Mouse (Mus musculus) urinary bladder, postnatal 14 days (tissue): ENCODE measurements around the gene Runx3.

ENCODE experiments used
- DNase-seq: peaks from one replicate; pipeline ENCODE4 v3.0.0; 2021; ENCODE audit warnings: low spot score

The Runx3 gene

GRCm38 (mm10) chr4:135114301-135114700 lies 6.2 kb upstream of the Runx3 start:
- DNase-seq = no peak

DNA sequence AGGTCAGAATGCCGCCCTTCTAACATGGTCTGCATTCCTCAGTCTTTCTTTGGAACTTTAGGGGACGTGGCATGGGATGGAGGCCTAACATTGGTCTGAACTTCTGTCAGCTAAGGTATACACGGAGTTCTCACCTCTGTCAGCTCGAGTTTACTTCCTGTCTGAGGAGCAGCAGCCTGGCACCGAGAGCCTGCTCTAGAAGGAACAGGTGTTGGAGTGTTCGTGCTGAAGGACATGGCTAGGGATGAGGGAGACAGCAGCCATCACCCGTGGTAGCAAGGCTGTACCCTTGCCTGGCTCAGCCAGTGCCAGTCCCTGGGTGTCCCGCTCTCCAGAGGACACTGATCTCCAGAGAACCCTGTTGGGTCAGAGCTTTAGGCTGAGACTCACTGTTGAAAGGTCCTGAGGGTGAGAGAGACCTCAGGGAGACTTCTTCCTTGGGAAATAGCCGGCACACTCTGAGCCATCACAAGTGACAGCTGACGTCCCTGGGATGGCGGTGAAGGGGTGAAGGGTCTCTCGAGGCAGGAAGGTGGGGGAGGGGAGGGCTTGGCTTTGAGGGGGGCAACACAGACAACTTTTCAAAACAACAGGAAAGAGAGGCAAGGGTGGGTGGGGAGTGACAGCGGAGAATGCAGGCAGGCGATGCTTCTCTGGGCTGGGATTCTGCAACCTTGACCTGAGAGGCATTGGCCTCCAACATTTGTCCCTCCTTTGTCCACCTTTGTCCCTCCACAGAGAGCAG lies 4.9 kb upstream of the Runx3 start:
- no peak for DNase-seq

DNA sequence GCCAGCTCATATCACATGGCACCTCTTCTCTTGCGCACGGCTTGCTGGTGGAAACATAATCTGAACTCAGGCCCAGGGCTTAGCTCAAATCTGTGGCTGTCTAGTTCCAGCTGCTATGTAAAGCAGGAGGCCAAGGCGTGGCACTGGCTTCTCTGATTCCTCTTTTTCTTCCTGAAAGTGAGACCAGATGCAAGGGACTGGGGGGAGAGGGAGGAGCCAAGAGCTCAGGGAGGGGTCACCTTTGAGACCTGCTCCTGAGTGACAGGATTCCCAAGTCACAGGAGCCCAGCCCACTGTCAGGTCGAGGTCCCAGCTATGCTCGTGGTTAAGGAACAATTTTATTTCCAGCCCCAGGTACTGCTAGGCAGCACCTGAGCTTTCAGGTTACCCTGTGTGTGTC lies 4.1 kb upstream of the Runx3 start:
- DNase-seq = no peak

DNA sequence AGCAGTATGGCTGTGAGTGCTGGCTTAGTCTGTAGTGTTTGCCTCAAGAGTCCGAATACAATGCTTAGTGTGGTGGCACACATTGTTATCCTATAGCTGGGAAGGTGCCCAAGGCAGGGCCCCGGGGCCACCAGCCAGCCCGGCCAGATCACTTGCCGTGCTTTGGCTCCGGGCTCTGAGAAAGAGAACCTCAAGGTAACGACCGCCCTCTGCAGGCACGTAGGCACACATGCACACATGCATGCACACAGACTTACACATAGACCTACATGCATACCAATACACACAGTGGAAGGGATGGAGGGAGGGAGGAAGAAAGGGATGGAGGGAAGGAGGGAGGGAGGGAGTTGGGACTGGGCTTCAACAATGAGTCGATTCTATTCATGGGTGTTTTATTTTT lies 2.6 kb upstream of the Runx3 start:
- no peak for DNase-seq

GRCm38 (mm10) chr4:135118855-135119474 lies 1.5 kb upstream of the Runx3 start:
- DNase-seq = no peak

GRCm38 (mm10) chr4:135123721-135124120 lies 3.3 kb downstream of the Runx3 start:
- no peak for DNase-seq

GRCm38 (mm10) chr4:135124732-135125131 lies 4.3 kb downstream of the Runx3 start:
- DNase-seq = no peak

DNA sequence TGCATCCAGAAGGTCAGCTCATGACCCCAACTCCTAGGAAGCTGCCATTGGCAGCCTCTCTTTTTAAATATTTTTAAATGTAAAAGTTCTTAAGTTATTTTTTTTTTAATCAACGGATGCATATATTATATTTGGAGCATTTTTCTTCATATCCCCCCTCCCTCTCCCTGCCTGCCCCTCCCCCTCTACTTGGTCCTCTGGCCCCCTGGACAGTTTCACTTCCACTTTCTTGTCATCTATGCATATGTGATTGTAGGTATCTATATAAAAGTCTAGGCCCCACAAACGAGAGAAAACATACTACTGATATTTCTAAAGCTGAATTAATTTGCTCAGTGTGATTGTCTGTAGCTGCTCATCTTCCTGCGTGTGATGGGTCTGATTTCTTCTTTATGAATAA lies 4.7 kb downstream of the Runx3 start:
- DNase-seq = no peak

DNA sequence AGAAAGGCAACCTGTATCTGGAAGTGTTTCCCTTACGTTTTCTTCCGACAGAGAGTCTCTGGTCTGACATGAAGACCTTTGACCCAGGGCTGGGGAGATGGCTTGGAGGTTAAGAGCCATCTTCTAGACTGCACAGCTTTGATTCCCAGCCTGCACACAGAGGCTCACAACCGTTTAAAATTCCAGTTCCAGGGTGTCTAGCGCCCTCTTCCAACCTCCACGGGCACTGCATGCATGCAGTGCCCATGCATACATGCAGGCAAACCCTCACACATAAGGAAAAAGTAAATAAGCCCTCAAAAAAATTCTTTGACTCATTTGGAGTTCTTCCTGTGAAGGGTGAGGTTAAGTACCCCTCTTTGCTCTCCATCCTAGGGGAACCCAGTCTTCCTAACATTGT lies 5.9 kb downstream of the Runx3 start:
- DNase-seq = no peak

DNA sequence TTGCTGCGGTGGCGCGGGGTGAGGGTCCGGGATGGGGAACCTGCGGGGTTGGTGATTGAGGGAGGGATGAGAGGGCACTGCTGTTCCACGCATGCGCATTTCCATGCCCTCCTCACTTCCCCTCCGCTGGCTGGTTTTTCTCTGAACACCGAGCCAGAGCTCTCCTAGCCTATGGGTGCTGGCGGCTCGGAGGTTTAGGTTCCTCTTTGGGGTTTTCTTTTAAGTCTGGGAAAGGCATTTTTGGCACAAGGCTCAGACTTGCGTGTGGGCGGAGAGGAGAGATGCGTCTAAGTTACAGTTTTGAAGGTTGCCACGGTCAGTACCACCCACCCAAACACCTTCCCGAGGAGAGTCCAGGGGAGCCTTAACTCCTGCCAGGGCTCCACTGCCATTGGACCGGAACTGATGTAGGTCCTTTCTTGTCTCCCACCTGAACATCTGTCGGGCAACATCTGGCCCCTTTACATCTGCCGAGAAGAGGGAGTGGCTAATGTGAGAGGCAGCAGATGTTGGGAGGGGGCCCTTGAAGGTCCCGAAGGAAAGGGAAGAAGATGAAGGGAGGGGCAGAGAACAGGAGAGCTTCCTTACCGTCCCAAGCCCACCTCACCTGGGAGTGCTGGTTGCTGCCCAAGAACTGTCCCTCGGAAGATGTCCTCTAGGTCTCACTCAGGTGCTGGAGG lies 8.5 kb downstream of the Runx3 start:
- DNase-seq = no peak

DNA sequence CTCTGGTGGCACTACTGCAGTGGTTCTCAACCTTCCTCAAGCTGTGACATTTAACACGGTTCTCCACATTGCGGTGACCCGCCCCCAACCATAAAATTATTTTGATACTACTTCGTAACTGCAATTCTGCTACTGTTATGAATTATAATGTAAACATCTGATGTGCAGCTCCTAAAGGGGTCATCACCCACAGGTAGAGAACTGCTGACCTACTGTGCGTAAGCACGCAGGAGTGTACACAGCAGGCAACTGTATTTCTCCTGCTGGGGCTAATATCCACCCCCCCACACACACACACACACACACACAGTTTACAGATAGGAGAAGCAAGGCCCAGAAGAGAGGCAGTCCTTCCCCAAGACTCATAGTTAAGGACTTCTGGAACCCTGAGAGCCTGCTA lies 9.7 kb downstream of the Runx3 start:
- no peak for DNase-seq

DNA sequence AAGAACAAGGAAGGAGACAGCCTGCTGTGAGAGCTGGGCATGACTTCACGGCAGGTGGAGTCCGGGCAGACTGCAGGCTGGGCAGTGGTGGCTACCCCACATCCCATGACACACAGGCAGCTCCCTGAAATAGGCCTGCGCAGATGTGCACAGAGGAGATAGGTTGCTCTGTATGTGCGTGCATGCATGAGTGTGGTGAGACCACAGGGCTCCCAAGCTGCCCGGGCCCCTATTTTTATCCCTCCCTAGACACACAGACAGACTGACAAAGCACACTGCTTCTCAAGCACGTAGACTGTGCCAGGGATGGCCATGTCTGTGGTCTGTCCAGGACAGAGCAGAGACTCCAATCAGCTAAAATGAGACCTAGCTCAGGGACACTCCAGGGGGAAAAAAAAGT lies 10.7 kb downstream of the Runx3 start:
- no peak for DNase-seq

GRCm38 (mm10) chr4:135132797-135133196 lies 12.3 kb downstream of the Runx3 start:
- no peak for DNase-seq

GRCm38 (mm10) chr4:135133711-135134110 lies 13.3 kb downstream of the Runx3 start:
- DNase-seq = no peak

GRCm38 (mm10) chr4:135135331-135135730 lies 14.9 kb downstream of the Runx3 start:
- no peak for DNase-seq

- DNase-seq = no peak
Measured at GRCm38 (mm10) chr4:135136202-135136601, 15.8 kb downstream of the Runx3 start.

DNA sequence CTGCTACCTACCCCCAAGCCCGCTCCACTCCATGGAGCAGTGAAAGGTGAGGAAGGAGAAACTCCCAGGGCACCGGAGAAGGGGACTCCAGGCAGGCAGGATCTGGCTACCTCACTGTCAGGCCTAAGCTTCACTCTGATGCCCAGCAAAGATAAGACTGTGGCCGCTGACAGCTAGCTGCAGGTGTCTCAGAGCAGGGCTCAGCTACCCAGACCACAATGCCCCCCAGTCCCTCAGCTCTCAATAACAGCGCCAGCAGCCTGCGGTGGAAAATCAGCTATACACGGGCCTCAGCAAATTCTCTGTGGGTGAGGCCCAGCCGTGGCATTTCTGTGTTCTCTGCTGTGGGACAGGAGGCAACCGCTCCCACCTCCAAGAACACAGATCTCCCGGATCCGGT lies 16.2 kb downstream of the Runx3 start:
- DNase-seq = no peak

DNA sequence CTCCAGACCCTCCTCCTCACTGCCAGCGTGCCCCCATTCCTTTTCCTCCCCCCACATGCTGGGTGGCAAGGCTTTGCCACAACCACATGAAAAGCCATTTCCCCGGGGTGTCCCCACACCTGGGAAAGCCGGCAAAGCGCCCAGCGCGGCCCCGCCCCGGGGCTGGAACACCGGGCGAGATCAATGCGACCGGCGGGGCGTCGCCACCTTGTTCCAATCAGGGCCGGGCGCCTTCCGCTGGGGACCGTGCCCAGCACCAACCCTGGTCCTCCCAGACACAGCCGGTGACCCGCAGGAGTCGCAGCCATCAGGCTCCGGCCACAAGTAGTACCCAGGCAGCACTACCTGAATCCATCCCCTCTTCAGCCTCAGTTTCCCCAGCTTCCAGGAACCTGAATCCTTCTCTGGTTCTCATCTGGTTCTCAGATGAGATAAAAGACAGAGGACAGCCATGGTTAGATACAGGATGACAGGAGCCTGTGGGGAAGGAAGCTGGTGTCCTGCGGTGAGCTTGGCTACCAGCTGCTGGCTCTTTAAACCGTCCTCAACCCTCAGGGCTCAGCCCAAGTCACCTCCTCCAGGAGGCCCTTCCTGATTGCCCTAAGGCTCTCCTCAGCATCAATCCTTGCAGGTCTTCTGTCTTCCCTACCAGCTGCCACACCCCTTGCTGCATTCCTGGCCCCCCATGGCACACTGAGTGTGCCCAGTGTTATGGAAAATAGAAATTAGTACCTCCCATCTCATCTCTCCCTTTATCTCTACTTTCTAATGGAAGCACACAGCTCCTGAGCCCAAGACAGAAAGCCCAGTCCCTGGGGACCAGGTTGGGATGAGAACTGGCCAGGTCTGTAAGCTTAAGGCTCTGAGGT lies 20.4 kb downstream of the Runx3 start:
- no peak for DNase-seq

GRCm38 (mm10) chr4:135141720-135142119 lies 21.3 kb downstream of the Runx3 start:
- DNase-seq = no peak

GRCm38 (mm10) chr4:135146734-135147133 lies 26.3 kb downstream of the Runx3 start:
- DNase-seq = no peak

- no peak for DNase-seq
Measured at GRCm38 (mm10) chr4:135148660-135149059, 28.2 kb downstream of the Runx3 start.

DNA sequence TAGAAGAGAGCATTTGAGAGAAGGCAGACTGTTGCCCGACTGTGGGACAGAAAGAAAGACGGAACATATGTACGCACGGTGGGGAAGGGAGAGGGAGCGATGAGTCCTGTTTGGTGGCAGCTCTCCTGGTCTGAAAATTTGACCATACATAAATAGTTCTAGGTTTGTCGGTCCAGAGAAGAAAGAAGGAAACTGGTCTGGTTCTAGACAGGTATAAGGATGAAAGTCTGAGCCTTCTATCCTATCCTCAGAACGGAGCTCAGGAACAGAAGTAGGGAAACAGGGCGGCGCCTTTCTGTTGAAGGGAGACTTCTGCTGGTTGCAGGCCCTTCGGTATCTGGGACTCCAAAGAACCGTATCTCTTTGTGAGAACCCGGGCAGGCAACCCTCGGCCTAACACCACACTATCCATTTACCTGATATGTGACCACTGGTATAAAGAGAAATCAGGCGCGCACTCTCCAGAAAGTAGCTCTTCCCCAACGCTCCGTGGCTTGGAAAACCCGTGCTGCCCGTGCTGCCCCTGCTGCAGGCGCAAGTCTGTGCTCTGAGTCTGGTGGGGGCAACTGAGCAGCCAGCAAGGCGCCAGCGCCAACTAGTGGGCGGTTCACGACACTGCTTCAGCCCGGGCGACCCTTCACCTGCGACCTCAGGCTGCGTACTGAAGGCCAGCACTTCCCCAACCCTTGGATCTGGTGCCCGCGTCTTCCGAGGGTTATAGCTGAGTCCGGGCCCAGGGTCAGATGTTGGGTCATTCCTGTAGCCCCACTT lies 29.8 kb downstream of the Runx3 start:
- peak; percentile 60 for DNase-seq
